Mouse (Mus musculus) inflammation-experienced regulatory T-cells, adult 6 months (primary cell): ENCODE measurements around the gene Pld2. TPM values are rescaled to one million over a fixed set of nuclear protein-coding genes. Genes with fewer than 3 reads are reported as not detected.
"Not testable (repeated sequence)": the region's sequence is repeated elsewhere in the genome, so short reads cannot be mapped to it uniquely, and the experiment has no call there.

Source experiments
- ATAC-seq: one replicate; pipeline ENCODE4 v1.8.0; 2017
- polyA plus RNA-seq, 3 experiments: library from polyadenylated mRNA; unstranded; fragments of 100-300 nt; shearing (Covaris generic); gene quantifications; one replicate each; pipeline ENCODE4 v1.2.1; 2017

The Pld2 gene
- polyA plus RNA-seq, result 1 to 10 TPM; 1.8 to 2.1 (median 2.0) TPM

- peak; percentile 94 for ATAC-seq
Measured at GRCm38 (mm10) chr11:70539877-70540587, at the start of gene Pld2. Pld2 (plus strand) TSS chr11:70540064.

GRCm38 (mm10) chr11:70499566-70500475 is 40.0 kb upstream of the Pld2 start:
- no peak for ATAC-seq

DNA sequence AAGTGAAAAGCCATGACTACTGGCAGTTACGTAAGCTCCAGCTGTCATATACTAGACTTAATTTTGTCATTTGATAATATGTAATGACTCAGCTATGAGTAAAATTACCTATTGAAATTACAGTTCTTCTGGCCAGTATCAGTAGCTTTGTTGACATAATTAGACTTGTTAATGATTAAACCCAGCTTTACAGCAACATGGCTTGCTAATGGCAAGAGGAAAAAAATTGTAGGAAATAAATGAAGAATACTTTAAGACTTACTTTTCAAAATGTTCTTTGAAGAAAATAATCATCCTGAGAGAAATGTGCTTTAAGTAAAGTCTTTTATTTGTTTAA is 39.4 kb upstream of the Pld2 start:
- no peak for ATAC-seq

DNA sequence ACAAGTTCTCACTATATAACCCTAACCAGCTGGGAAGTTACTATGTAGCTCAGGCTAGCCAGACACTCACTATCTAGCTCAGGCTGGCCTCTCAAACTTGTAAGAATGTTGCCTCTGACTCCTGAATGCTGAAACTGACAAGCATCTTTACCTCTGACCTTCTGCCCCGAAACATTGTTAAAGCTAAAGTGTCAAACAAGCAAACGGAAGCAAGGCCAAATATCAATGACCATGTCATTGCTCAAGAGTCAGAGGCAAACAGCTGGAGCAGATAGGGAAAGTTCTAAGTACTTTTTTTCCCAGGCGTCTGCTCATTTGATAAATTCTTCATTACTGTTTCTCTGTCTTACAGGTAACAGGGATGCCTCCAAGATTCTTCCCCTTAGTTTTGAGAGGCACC is 37.8 kb upstream of the Pld2 start:
- no peak for ATAC-seq

DNA sequence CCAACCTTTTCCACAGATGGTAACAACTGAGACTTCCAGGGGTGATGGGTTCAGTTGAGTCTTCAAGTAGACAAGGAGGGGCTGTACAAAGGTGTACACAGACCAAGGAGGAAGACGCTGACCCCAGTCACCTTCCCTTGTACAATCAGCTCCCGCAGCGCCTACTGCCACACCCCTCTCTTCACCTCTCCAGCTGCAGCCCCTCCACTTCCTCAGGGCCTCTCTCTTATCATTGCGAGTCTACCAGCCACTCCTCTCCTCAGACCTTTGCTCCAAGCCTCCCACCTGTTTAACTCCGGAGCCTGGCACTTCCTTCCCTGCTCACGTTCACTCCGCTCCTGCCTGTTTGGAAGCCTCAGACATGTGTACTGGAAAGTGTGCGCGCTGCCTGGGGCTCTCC is 34.9 kb upstream of the Pld2 start, which contains the start of gene Tm4sf5:
TSS of gene Tm4sf5 (plus strand) at position 275 of the 400 bp plus-strand sequence.
- no peak for ATAC-seq

- ATAC-seq, result peak; percentile 56
Measured at GRCm38 (mm10) chr11:70506385-70506784, 33.5 kb upstream of the Pld2 start.

DNA sequence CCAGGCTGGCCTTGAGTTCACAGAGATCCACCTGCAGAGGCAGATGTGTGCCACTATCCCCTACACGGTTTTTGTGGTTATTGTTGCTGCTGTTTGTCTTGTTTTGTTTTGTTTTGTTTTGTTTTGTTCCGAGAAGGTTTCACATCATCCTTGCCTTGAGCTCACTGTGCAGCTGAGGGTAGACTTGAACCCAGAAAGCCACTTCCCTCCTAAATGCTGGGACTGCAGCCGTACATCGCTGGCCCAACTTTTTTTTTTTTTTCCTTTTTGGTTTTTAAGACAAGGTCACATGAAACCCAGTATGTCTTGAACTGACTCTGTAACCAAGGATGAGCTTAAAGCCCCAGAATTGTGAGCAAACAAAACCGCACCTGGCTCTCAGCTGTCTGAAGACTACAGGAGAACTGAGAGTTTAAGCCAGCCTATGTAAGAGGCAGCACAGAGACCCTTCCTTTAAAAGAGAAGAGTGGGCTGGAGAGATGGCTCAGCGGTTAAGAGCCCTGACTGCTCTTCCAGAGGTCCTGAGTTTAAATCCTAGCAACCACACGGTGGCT is 32.8 kb upstream of the Pld2 start:
- ATAC-seq, result no peak

GRCm38 (mm10) chr11:70509753-70510564 is 29.9 kb upstream of the Pld2 start:
- peak; percentile 79 for ATAC-seq

DNA sequence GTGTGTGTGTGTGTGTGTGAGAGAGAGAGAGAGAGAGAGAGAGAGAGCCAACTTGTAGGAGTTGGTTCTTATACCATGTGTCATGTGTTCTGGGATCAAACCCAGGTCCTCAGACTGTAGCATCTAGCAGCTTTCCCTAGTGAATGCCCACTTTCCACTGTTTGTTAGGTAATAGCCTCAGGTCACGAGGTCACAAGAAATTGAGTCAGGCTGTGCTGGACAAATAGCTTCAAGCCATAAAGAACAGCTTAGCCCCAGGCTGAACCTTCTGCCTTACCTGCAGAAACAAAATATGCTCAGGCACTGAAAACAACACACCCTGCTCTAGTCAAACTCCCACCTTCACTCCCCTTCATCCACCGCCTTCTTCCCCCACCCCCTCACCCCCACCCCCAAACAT is 28.6 kb upstream of the Pld2 start:
- no peak for ATAC-seq

DNA sequence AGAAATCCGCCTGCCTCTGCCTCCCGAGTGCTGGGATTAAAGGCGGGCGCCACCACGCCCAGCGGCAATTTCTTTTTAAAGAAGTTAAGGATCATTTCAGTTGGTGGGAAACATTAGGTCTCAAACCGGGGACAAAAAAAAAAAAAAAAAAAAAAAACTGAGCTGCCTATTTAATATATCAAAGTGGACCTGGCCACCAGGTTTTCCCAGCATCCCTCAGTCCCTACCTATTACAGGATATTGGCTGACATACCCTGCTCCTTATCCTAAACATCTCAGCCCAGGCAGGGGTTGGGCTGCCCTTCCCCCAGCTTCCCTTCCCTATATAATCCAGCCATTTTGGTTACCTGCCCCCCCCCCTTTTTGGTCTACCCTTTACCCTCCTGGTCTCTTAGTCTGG is 28.0 kb upstream of the Pld2 start:
- ATAC-seq, result no peak

GRCm38 (mm10) chr11:70512709-70513342 is 27.0 kb upstream of the Pld2 start:
- peak; percentile 37 for ATAC-seq

- ATAC-seq, result no peak
Measured at GRCm38 (mm10) chr11:70513520-70513919, 26.3 kb upstream of the Pld2 start.

DNA sequence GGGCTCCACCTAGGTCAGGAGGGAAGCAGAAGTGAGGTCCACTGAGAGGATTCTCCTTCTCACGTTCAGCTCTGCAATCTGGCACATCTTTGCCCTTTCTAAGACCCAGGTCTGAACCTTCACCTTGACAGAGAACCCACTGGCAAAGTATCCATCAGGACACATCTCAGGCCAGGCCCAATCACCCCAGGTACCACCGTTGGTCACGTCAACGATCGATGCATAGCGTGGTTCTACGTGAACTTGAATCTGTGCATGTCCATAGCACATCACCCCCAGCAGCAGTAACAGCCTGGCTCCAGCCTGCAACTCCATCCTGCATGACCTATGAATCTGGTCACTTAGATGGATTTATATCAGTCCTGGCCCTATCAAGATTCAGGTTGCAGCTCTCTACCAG is 25.6 kb upstream of the Pld2 start, which contains the start of gene Vmo1:
TSS of gene Vmo1 (minus strand) at position 329 of the 400 bp plus-strand sequence.
- ATAC-seq, result no peak

DNA sequence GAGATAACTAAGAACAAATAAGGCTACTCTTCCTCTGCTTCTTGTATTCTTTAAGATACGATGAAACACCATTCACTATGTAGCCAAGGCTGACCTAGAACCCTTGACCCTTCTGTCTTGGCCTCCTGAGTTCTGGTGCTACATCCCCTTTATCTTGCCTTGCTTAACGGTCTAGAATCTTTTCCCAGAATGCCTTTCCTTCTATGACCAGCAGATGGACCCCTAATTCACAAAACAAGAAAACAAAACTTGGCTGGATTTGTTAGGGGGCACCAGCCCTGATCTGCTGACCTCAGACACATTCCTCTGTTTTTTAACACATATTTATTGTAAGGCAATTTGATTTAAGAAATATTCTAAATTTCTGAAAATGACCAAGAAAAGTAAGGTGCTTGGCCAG is 23.5 kb upstream of the Pld2 start:
- no peak for ATAC-seq

DNA sequence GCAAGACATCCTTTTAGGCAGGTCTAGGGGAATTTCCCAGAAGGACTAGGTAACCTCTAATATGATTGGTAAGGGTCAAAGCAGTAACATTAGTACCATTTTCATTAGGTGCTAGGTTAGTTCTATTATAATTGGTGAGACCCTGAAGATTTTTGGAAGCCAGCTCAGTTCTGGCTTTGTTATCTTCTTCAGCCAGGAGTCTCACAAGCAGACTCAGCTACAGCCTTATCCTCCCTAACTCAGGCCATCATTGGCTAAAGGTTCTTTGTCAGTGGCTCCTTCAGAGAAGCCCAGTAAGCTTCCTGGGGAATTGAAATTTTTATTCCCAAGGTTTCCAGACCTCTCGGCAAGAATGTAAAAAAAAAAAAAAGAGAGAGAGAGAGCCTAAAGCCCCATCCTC is 21.4 kb upstream of the Pld2 start:
- ATAC-seq, result no peak

DNA sequence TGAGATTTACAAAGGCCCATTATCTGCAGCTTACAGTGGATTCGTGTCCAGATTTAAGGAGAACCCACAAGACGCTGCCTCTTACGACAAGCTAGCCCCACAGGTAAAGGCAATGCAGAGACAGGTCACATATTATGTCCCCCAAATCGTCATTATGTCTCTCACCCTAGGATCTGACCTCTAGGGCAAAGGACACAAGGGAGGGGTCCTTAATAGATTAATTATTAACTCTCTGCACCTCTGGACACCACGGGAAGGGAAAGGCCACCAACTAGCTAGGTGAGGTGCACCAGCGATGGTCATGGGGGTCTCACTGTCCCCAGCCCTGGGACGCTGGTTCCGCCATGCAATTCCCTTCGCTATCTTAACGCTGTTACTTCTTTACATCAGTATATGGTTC is 20.9 kb upstream of the Pld2 start, which contains the start of gene Gltpd2:
TSS of gene Gltpd2 (plus strand) at position 274 of the 400 bp plus-strand sequence.
- ATAC-seq, result no peak

DNA sequence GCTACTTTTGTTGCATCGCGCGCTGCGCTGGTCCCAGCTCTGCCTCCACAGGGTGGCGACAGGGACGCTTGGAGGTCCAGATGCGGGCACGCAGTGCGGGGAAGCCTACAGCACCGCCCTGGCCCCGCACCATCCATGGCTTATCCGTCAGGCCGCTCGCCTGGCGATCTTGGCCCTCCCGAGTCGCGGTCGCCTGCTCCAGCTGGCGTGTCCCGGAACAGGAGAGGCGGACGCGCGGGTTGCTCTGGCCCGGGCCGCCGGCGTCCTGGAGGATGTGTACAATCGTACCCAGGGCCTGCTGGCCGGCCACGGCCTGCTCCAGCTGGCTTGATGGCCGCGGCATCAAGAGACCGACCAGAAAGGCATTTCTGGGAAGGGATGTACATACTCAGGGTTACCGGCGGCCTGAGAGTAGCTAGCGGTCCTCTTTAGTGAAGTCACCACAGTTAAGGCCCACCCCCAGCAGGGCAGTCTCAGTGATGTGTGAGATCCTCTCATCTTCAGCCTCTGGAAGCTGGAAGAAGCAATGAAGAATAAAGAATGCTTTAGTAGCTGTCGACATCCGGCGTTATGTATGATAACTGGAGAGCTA is 19.6 kb upstream of the Pld2 start:
- ATAC-seq, result no peak

DNA sequence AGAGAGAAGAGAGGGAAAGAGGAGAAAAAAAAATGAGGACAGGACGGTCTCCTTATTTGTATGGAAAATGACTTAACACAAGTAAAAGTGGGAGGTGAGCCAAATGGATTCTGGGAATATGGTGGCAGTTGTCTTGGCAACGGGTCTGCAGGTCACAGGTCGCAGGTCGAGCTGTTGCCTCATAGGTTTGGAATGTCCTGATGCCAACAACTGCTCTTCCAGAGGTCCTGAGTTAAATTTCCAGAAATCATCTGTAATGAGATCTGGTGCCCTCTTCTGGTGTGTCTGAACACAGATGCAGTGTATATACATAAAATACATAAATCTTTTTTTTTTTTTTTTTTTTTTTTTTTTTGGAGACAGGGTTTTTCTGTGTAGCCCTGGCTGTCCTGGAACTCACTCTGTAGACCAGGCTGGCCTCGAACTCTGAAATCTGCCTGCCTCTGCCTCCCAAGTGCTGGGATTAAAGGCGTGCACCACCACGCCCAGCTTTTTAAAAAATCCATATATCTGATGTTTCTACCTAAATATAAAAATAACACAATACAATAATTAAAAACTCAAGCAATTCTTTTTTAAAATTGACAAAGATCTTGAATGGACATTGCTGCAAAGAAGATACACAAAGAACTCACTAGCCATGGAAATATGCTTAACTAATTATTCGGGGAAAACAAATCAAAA is 16.4 kb upstream of the Pld2 start:
- not testable (repeated sequence) for ATAC-seq

GRCm38 (mm10) chr11:70524782-70525181 is 15.1 kb upstream of the Pld2 start:
- ATAC-seq, result peak; percentile 23

GRCm38 (mm10) chr11:70525184-70525678 is 14.6 kb upstream of the Pld2 start, which contains the start of gene Psmb6:
Psmb6 (plus strand) TSS chr11:70525367.
- ATAC-seq, result peak; percentile 98

- no peak for ATAC-seq
Measured at GRCm38 (mm10) chr11:70525726-70526125, 14.1 kb upstream of the Pld2 start.
